Mouse (Mus musculus) myocyte (in vitro differentiated cells): ENCODE data around the gene Nkap.

Source experiments
- MYOG ChIP-seq, 3 experiments: IDR thresholded peaks; one replicate each; pipeline ENCODE4 v1.6.1; 2011; ENCODE audit warnings: control low read depth in 2 of 3, low read depth in 2 of 3, mild to moderate bottlenecking in 2 of 3; ENCODE audit not compliant: insufficient read length in 2 of 3, control insufficient read depth in 1 of 3, insufficient read depth in 1 of 3
- POLR2A ChIP-seq: IDR thresholded peaks from one replicate; pipeline ENCODE4 v1.6.1; 2011; ENCODE audit warnings: low read depth, mild to moderate bottlenecking, control low read depth, moderate library complexity; ENCODE audit not compliant: insufficient read length
- POLR2AphosphoS2 ChIP-seq: IDR thresholded peaks from one replicate; pipeline ENCODE4 v1.6.1; 2011; ENCODE audit warnings: low read depth, control low read depth; ENCODE audit not compliant: insufficient read length
- TCF12 ChIP-seq: IDR thresholded peaks from one replicate; pipeline ENCODE4 v1.6.1; 2011; ENCODE audit warnings: mild to moderate bottlenecking, control low read depth; ENCODE audit not compliant: poor library complexity, insufficient read depth, severe bottlenecking

DNA sequence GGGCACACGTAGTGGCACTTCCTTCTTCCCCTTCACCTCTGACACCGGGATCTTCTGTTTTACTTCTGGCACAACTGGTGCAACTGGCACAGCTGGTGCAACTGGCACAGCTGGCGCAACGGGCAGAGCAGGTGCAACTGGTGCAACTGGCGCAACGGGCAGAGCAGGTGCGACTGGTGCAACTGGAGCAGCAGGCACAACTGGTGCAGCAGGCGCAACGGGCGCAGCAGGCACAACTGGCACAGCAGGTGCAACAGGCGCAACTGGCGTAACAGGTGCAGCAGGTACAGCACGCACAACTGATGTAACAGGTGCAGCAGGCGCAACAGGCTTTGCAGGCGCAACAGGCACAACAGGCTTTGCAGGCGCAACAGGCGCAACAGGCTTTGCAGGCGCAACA is 36.5 kb downstream of the Nkap start:
- TF ChIP-seq POLR2A (no peak), POLR2AphosphoS2 (no peak), MYOG (IDR thresholded peaks at IDR 0.05; ENCODE audit: control insufficient read depth in 1 of 3, insufficient read depth in 1 of 3, insufficient read length in 2 of 3, low read depth in 2 of 3) (peak in 2 of 3 experiments; percentile 74 to 92), TCF12 (no peak)
